In the genomic region with DNA sequence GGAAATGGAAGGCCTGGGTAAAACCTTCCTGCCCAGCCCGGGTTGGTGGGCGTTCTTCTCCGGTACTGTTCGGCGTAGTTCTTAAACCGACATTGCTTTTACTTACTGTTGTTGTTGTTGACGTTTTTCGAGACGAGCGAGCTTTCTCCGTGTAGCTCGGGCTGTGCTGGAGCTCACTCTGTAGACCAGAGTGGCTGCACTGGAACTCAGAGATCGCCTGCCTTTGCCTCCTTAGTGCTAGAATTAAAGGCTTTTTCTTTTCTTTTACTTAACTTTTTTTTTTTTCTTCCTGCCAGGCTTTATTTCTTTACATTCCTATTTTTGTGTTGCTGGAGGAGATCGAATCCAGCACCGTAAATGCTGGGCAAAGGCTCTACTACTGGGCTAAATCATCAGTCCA, we compare ENCODE assay signal across 8 mouse cellular contexts. TPM values are rescaled to one million over a fixed set of nuclear protein-coding genes. Genes with fewer than 3 reads are reported as not detected.
DNase-seq lines count a peak whose midpoint lies in the region; ATAC-seq and TF ChIP-seq lines count a peak whose summit lies in the region.

No protein-coding gene starts in this region.

- peak overlapping the region; percentile 99 for H3K4me2 ChIP-seq in heart, embryonic 13.5 days

- H3K9me3 ChIP-seq in heart, embryonic 13.5 days = no peaks in the 10 kb centered on the region
- H3K9me3 ChIP-seq in ES-E14 (ENCODE audit: control insufficient read depth, insufficient read depth, low read depth, low read length) = no peaks in the 10 kb centered on the region
- no peaks in the 10 kb centered on the region for H3K9me3 ChIP-seq in hindbrain, embryonic 10.5 days

- intact Hi-C loops in heart, postnatal 36 days (cut with DNase I) = loop anchor here (2.0 to 5.0 kb wide), 3 partner anchors 39 to 117 kb away; partner anchors contain the start of genes Acap3 and Pusl1

- ATAC-seq in heart, embryonic 13.5 days (ENCODE audit: extremely low read depth, insufficient number of reproducible peaks, low FRiP score, low TSS enrichment) = no peak

- H3K4me3 ChIP-seq in heart, embryonic 13.5 days = peak overlapping the region; percentile 96
- peak overlapping the region; percentile 89 to 97 for H3K4me3 ChIP-seq in ES-E14 (ENCODE audit: insufficient read depth in 1 of 2, low read depth in 1 of 2, low read length in 2 of 2, poor library complexity in 1 of 2, severe bottlenecking in 1 of 2)
- H3K4me3 ChIP-seq in hindbrain, embryonic 10.5 days = peak overlapping the region; percentile 91
- H3K4me3 ChIP-seq in macrophage (ENCODE audit: inconsistent target) = peak overlapping the region; percentile 96

- DNase-seq in heart, postnatal 36 days = no peak
- DNase-seq in ES-E14 (ENCODE audit: low read depth, low spot score) = no peak
- no peak for DNase-seq in hindbrain, embryonic 10.5 days (ENCODE audit: low spot score)
- no peak for DNase-seq in embryo, embryonic 9.5 days (ENCODE audit: extremely low spot score)
- DNase-seq in spleen, adult 12 weeks (ENCODE audit: low spot score) = no peak
- DNase-seq in spleen, postnatal 36 days (ENCODE audit: low spot score in 2 of 2) = no peak

- 5% methylated on average over 15 of the region's 15 CpGs for WGBS in heart, embryonic 13.5 days
- WGBS in hindbrain, embryonic 10.5 days = 5% methylated on average over 15 of the region's 15 CpGs
- WGBS in macrophage (ENCODE audit: missing documents) = 8% methylated on average over 15 of the region's 15 CpGs

- H3K9ac ChIP-seq in heart, embryonic 13.5 days = peak overlapping the region; percentile 88
- peak overlapping the region; percentile 98 for H3K9ac ChIP-seq in ES-E14 (ENCODE audit: insufficient read depth, low read depth, low read length, poor library complexity, severe bottlenecking)

- no peaks in the 10 kb centered on the region for H3K27me3 ChIP-seq in heart, embryonic 13.5 days (replicated peaks)
- no peaks in the 10 kb centered on the region for H3K27me3 ChIP-seq in hindbrain, embryonic 10.5 days (ENCODE audit: insufficient read depth, poor library complexity, severe bottlenecking)

- peak overlapping the region; percentile 97 for H3K27ac ChIP-seq in heart, embryonic 13.5 days (replicated peaks)
- H3K27ac ChIP-seq in ES-E14 (ENCODE audit: insufficient read depth, low read depth, low read length, poor library complexity, severe bottlenecking) = peak overlapping the region; percentile 96
- H3K27ac ChIP-seq in hindbrain, embryonic 10.5 days = peak overlapping the region; percentile 97
- H3K27ac ChIP-seq in macrophage = peak overlapping the region; percentile 84

- peaks cover 31% of the 10 kb centered on the region for H3K4me1 ChIP-seq in heart, embryonic 13.5 days
- H3K4me1 ChIP-seq in ES-E14 (ENCODE audit: control insufficient read depth in 2 of 2, insufficient read depth in 2 of 2, low read length in 2 of 2, poor library complexity in 1 of 2) = peaks cover 3 to 8% of the 10 kb centered on the region in 2 experiments; a peak in 3 of 4 replicates
- peaks cover 36% of the 10 kb centered on the region for H3K4me1 ChIP-seq in hindbrain, embryonic 10.5 days (replicated peaks)

- peaks cover 43% of the 10 kb centered on the region for H3K36me3 ChIP-seq in heart, embryonic 13.5 days
- H3K36me3 ChIP-seq in ES-E14 (ENCODE audit: control insufficient read depth, insufficient read depth, low read length, poor library complexity, severe bottlenecking) = peaks cover 10% of the 10 kb centered on the region
- peaks cover 47% of the 10 kb centered on the region for H3K36me3 ChIP-seq in hindbrain, embryonic 10.5 days
- peaks cover 25% of the 10 kb centered on the region; the same call in 1 of the 2 replicates for H3K36me3 ChIP-seq in macrophage (ENCODE audit: inconsistent target)

- peaks cover 62% of the 10 kb centered on the region for H3K79me2 ChIP-seq in macrophage (ENCODE audit: inconsistent target)

- in situ Hi-C loops in ES-E14 (cut with MboI; ENCODE audit: low sequenced_read_pairs in 2 of 2, unreplicated experiment in 2 of 2) = no loop called here

TF ChIP-seq in ES-E14, 5 proteins besides CTCF, POLR2A, EP300 and RAD21:
- TF ChIP-seq ZC3H11A (IDR thresholded peaks at IDR 0.05; ENCODE audit: borderline replicate concordance, low read depth, low read length) (no peak), ZNF384 (IDR thresholded peaks at IDR 0.05; ENCODE audit: low read depth, low read length) (no peak), HCFC1 (IDR thresholded peaks at IDR 0.05; ENCODE audit: borderline replicate concordance, insufficient read depth, low read length) (no peak), MAFK (IDR thresholded peaks at IDR 0.05; ENCODE audit: insufficient read depth, low read depth, low read length) (no peak), CHD2 (IDR thresholded peaks at IDR 0.05; ENCODE audit: low read depth, low read length) (no peak)

RNA-seq across cellular contexts. Expression of gene Sdf4, which starts 0.9 kb away (rescaled TPM):
- polyA plus RNA-seq in heart, embryonic 13.5 days (2015; fragmentation: Nextera tagmentation; extraction: Ambion mirVana) = 127 and 136 TPM in 2 replicates
- total RNA-seq in heart, postnatal 36 days (2021) = 10 to 100 TPM; 77.9 to 89.1 TPM
- 176 and 257 TPM in 2 replicates for total RNA-seq in ES-E14 (2012; rRNA removed)
- 131 and 135 TPM in 2 replicates for polyA plus RNA-seq in hindbrain, embryonic 10.5 days (2016; fragmentation: Nextera tagmentation; extraction: Ambion mirVana)
- total RNA-seq in macrophage (2018; cell fraction: chromatin; rRNA removed) = 100 to 1,000 TPM in 24 of 26 experiments, 10 to 100 TPM in 2; 76.5 to 184 (median 139) TPM
- total RNA-seq in macrophage (2018; cell fraction: cytosol; rRNA removed) = 100 to 1,000 TPM; 182 to 279 (median 233) TPM
- total RNA-seq in macrophage (2018; cell fraction: nucleus; rRNA removed) = 100 to 1,000 TPM in 25 of 26 experiments, 10 to 100 TPM in 1; 92.3 to 220 (median 162) TPM
- polyA plus RNA-seq in macrophage (2018) = 261 to 438 TPM (median 289 TPM) in 3 replicates

RNA-seq across cellular contexts. Expression of gene B3galt6, which starts 1.2 kb away (rescaled TPM):
- 8.8 and 10.7 TPM in 2 replicates for polyA plus RNA-seq in heart, embryonic 13.5 days (2015; fragmentation: Nextera tagmentation; extraction: Ambion mirVana)
- total RNA-seq in heart, postnatal 36 days (2021) = 1 to 10 TPM; 2.2 to 2.4 TPM
- 11.9 and 20.6 TPM in 2 replicates for total RNA-seq in ES-E14 (2012; rRNA removed)
- 13.8 and 17.2 TPM in 2 replicates for polyA plus RNA-seq in hindbrain, embryonic 10.5 days (2016; fragmentation: Nextera tagmentation; extraction: Ambion mirVana)
- total RNA-seq in macrophage (2018; cell fraction: chromatin; rRNA removed) = 1 to 10 TPM in 18 of 26 experiments, under 1 TPM in 7, not detected in 1; 0.25 to 5.3 (median 1.6) TPM
- 1 to 10 TPM; 1.7 to 4.6 (median 3.4) TPM for total RNA-seq in macrophage (2018; cell fraction: cytosol; rRNA removed)
- 1 to 10 TPM in 25 of 26 experiments, under 1 TPM in 1; 0.69 to 8.5 (median 3.4) TPM for total RNA-seq in macrophage (2018; cell fraction: nucleus; rRNA removed)
- polyA plus RNA-seq in macrophage (2018) = 1.4 to 6.1 TPM (median 2.9 TPM) in 3 replicates

RNA-seq across cellular contexts. Expression of gene Tnfrsf4, which starts 20.0 kb away (rescaled TPM):
- polyA plus RNA-seq in heart, embryonic 13.5 days (2015; fragmentation: Nextera tagmentation; extraction: Ambion mirVana) = 0.42 and 0.47 TPM in 2 replicates
- under 1 TPM; 0.27 to 0.39 TPM for total RNA-seq in heart, postnatal 36 days (2021)
- 2.4 and 2.6 TPM in 2 replicates for total RNA-seq in ES-E14 (2012; rRNA removed)
- polyA plus RNA-seq in hindbrain, embryonic 10.5 days (2016; fragmentation: Nextera tagmentation; extraction: Ambion mirVana) = 0.30 and 1.3 TPM in 2 replicates
- total RNA-seq in macrophage (2018; cell fraction: chromatin; rRNA removed) = 10 to 100 TPM in 11 of 26 experiments, 1 to 10 TPM in 14, not detected in 1; 1.7 to 16.8 (median 7.6) TPM
- total RNA-seq in macrophage (2018; cell fraction: cytosol; rRNA removed) = 1 to 10 TPM in 2 of 26 experiments, under 1 TPM in 19, not detected in 5; 0.10 to 1.2 (median 0.41) TPM
- 1 to 10 TPM; 1.1 to 9.5 (median 3.5) TPM for total RNA-seq in macrophage (2018; cell fraction: nucleus; rRNA removed)
- 0.47 to 0.95 TPM (median 0.93 TPM) in 3 replicates for polyA plus RNA-seq in macrophage (2018)

RNA-seq across cellular contexts. Expression of gene C1qtnf12, which starts 31.5 kb away (rescaled TPM):
- 20.3 and 32.8 TPM in 2 replicates for polyA plus RNA-seq in heart, embryonic 13.5 days (2015; fragmentation: Nextera tagmentation; extraction: Ambion mirVana)
- total RNA-seq in heart, postnatal 36 days (2021) = 10 to 100 TPM; 15.6 to 16.0 TPM
- 6.4 and 10.3 TPM in 2 replicates for total RNA-seq in ES-E14 (2012; rRNA removed)
- polyA plus RNA-seq in hindbrain, embryonic 10.5 days (2016; fragmentation: Nextera tagmentation; extraction: Ambion mirVana) = 24.4 and 25.2 TPM in 2 replicates
- 10 to 100 TPM in 24 of 26 experiments, 1 to 10 TPM in 2; 6.3 to 32.7 (median 16.1) TPM for total RNA-seq in macrophage (2018; cell fraction: chromatin; rRNA removed)
- total RNA-seq in macrophage (2018; cell fraction: cytosol; rRNA removed) = 10 to 100 TPM in 13 of 26 experiments, 1 to 10 TPM in 13; 4.9 to 27.5 (median 11.7) TPM
- total RNA-seq in macrophage (2018; cell fraction: nucleus; rRNA removed) = 10 to 100 TPM in 13 of 26 experiments, 1 to 10 TPM in 13; 2.9 to 30.1 (median 10.1) TPM
- polyA plus RNA-seq in macrophage (2018) = 5.3 to 17.5 TPM (median 14.9 TPM) in 3 replicates

RNA-seq across cellular contexts. Expression of gene Tnfrsf18, which starts 32.4 kb away (rescaled TPM):
- 1.9 and 2.0 TPM in 2 replicates for polyA plus RNA-seq in heart, embryonic 13.5 days (2015; fragmentation: Nextera tagmentation; extraction: Ambion mirVana)
- not detected for total RNA-seq in heart, postnatal 36 days (2021)
- 0.62 and 1.1 TPM in 2 replicates for total RNA-seq in ES-E14 (2012; rRNA removed)
- 1.3 and 1.4 TPM in 2 replicates for polyA plus RNA-seq in hindbrain, embryonic 10.5 days (2016; fragmentation: Nextera tagmentation; extraction: Ambion mirVana)
- not detected for total RNA-seq in macrophage (2018; cell fraction: chromatin; rRNA removed)
- under 1 TPM in 11 of 26 experiments, not detected in 15; 0.14 to 0.42 (median 0.22) TPM for total RNA-seq in macrophage (2018; cell fraction: cytosol; rRNA removed)
- under 1 TPM in 2 of 26 experiments, not detected in 24; 0.46 to 0.56 TPM for total RNA-seq in macrophage (2018; cell fraction: nucleus; rRNA removed)
- polyA plus RNA-seq in macrophage (2018) = 0.29 to 0.30 TPM in 2 of 3 replicates, not detected in the other
